Mouse (Mus musculus): ENCODE results near the gene F10. TPM values are rescaled to one million over a fixed set of nuclear protein-coding genes. Genes with fewer than 3 reads are reported as not detected.

Gene F10
- polyA plus RNA-seq, 1 experiment from 2014 or later: 2.7 TPM

Other genes starting within 250 kb of the F10 start
- gene Mcf2l, start 163.5 kb upstream of the F10 start, polyA plus RNA-seq (2016; fragmentation: Nextera tagmentation; extraction: Ambion mirVana): 11.4 and 11.5 TPM in 2 replicates
- 0.23 TPM in 1 of 2 replicates, not detected in the other for gene F7, start 11.3 kb upstream of the F10 start, polyA plus RNA-seq (2016; fragmentation: Nextera tagmentation; extraction: Ambion mirVana)
- gene Proz, start 23.6 kb downstream of the F10 start, polyA plus RNA-seq (2016; fragmentation: Nextera tagmentation; extraction: Ambion mirVana): 0.39 and 0.92 TPM in 2 replicates
- gene Pcid2, start 68.2 kb downstream of the F10 start, polyA plus RNA-seq (2016; fragmentation: Nextera tagmentation; extraction: Ambion mirVana): 29.3 and 29.5 TPM in 2 replicates
- 124 and 137 TPM in 2 replicates for gene Cul4a, start 68.3 kb downstream of the F10 start, polyA plus RNA-seq (2016; fragmentation: Nextera tagmentation; extraction: Ambion mirVana)
- gene Lamp1, start 121.9 kb downstream of the F10 start, polyA plus RNA-seq (2016; fragmentation: Nextera tagmentation; extraction: Ambion mirVana): 364 and 372 TPM in 2 replicates
- gene Grtp1, start 163.3 kb downstream of the F10 start, polyA plus RNA-seq (2016; fragmentation: Nextera tagmentation; extraction: Ambion mirVana): 19.8 and 22.7 TPM in 2 replicates
- gene Adprhl1, start 216.9 kb downstream of the F10 start, polyA plus RNA-seq (2016; fragmentation: Nextera tagmentation; extraction: Ambion mirVana): 167 and 180 TPM in 2 replicates